Mouse (Mus musculus): ENCODE results near the gene Tusc2.

DNA sequence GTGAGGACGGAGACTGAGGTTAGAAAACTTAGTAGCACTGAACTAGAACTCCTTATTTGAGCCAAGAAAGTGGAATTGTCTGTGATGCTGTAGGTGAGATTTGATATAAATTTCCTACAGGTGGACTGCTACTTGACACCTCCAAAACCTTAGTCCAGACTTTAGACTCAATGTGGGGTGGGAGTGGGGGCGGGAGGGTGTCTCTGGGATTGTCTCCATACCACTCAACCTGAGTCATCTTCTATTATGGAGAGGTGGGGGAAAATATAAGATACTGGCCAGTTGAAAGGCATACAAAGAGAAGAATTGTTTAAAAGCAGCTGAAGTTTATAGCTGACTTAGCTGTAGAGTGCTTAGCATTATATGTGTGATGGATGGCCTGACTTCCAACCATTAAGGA, 7.4 kb upstream of the Tusc2 start:
- no peak for TF ChIP-seq HCFC1 (IDR thresholded peaks at IDR 0.05; ENCODE audit: low read depth, low read length)
- no peak for TF ChIP-seq CTCF (IDR thresholded peaks at IDR 0.05 in 2 of 3, conservative IDR thresholded peaks at IDR 0.05 in 1 of 3; ENCODE audit: control insufficient read depth in 1 of 3, insufficient read depth in 1 of 3, low read depth in 2 of 3, low read length in 3 of 3, poor library complexity in 1 of 3, severe bottlenecking in 1 of 3)
- no peak for TF ChIP-seq BHLHE40 (IDR thresholded peaks at IDR 0.05; ENCODE audit: borderline replicate concordance, low read depth, low read length)
- no peak for TF ChIP-seq GATA1 (IDR thresholded peaks at IDR 0.05; ENCODE audit: low read depth, low read length)
- TF ChIP-seq TCF12 (IDR thresholded peaks at IDR 0.05; ENCODE audit: low read depth, low read length): no peak

All from MEL (cell line).